Mouse (Mus musculus) olfactory bulb, adult 2 months (tissue): Measurements from ENCODE around the gene Hdac4. TPM values are rescaled to one million over a fixed set of nuclear protein-coding genes. Genes with fewer than 3 reads are reported as not detected.

ENCODE experiments used
- H3K27ac ChIP-seq: fragments of 200-500 bp; 2 replicates; pipeline ENCODE4 v1.5.1; 2012; ENCODE audit warnings: low read depth, low read length; ENCODE audit not compliant: insufficient read depth
- H3K4me1 ChIP-seq: fragments of 200-500 bp; 2 replicates; pipeline ENCODE4 v1.6.1; 2012; ENCODE audit warnings: low read length; ENCODE audit not compliant: control insufficient read depth, insufficient read depth
- H3K4me3 ChIP-seq: fragments of 200-500 bp; 2 replicates; pipeline ENCODE4 v1.5.1; 2012; ENCODE audit warnings: mild to moderate bottlenecking, low read depth, low read length, moderate library complexity; ENCODE audit not compliant: insufficient read depth
- CTCF ChIP-seq: fragments of 200-500 bp; IDR thresholded peaks from 2 replicates; pipeline ENCODE4 v1.5.1; 2012; ENCODE audit warnings: low read depth, mild to moderate bottlenecking, low read length, moderate library complexity; ENCODE audit not compliant: insufficient read depth
- POLR2A ChIP-seq: fragments of 200-500 bp; IDR thresholded peaks from 2 replicates; pipeline ENCODE4 v1.6.1; 2012; ENCODE audit warnings: mild to moderate bottlenecking, low read depth, low read length, moderate library complexity; ENCODE audit not compliant: insufficient read depth
- WGBS: fragments of 180-500 bp; shearing (Covaris S2); methylation state at CpG from one replicate; pipeline ENCODE4 v1.1.7; 2018; 5-methylcytosine and 5-hydroxymethylcytosine counted together
- polyA plus RNA-seq: library from polyadenylated mRNA; stranded (reverse); fragments of >200 nt; gene quantifications from 2 replicates; pipeline ENCODE4 v1.2.4, GENCODE M21; 2012; ENCODE audit warnings: low replicate concordance; ENCODE audit not compliant: missing spikeins, insufficient read depth, insufficient read length

Gene Hdac4
- polyA plus RNA-seq, 1 experiment, result not detected

- Histone ChIP-seq H3K4me1 (peaks cover 22% of the 10 kb centered on the region), H3K27ac (peak overlapping the region; percentile 7; the same call in 1 of the 2 replicates), H3K4me3 (no peak overlapping the region)
- WGBS, result 44% methylated on average over 3 of the region's 3 CpGs
- TF ChIP-seq POLR2A (no peak), CTCF (no peak)
Observed at GRCm38 (mm10) chr1:91942031-91942430, 253.5 kb downstream of the Hdac4 start.

- no peak overlapping the region for H3K27ac ChIP-seq
- 100% methylated on average over 1 of the region's 1 CpGs for WGBS
- peaks cover 22% of the 10 kb centered on the region for H3K4me1 ChIP-seq
- TF ChIP-seq POLR2A (no peak), CTCF (no peak)
- H3K4me3 ChIP-seq, result no peak overlapping the region
Observed at GRCm38 (mm10) chr1:91941094-91941493, 254.4 kb downstream of the Hdac4 start.

- 85% methylated on average over 3 of the region's 3 CpGs for WGBS
- H3K4me1 ChIP-seq, result peaks cover 2% of the 10 kb centered on the region; the same call in 1 of the 2 replicates
- no peak for TF ChIP-seq POLR2A
- no peak for TF ChIP-seq CTCF
- H3K4me3 ChIP-seq, result no peak overlapping the region
- H3K27ac ChIP-seq, result no peak overlapping the region
Observed at GRCm38 (mm10) chr1:91935171-91935570, 260.3 kb downstream of the Hdac4 start.

GRCm38 (mm10) chr1:91933681-91934080 is 261.8 kb downstream of the Hdac4 start:
- no peak for TF ChIP-seq POLR2A
- TF ChIP-seq CTCF, result no peak
- 72% methylated on average over 8 of the region's 8 CpGs for WGBS
- Histone ChIP-seq H3K4me3 (no peak overlapping the region), H3K4me1 (peaks cover 2% of the 10 kb centered on the region; the same call in 1 of the 2 replicates), H3K27ac (no peak overlapping the region)

- no peak overlapping the region for H3K4me3 ChIP-seq
- TF ChIP-seq POLR2A (no peak), CTCF (no peak)
- WGBS, result 88% methylated on average over 12 of the region's 12 CpGs
- no peaks in the 10 kb centered on the region for H3K4me1 ChIP-seq
- H3K27ac ChIP-seq, result no peak overlapping the region
Observed at GRCm38 (mm10) chr1:91932221-91932620, 263.3 kb downstream of the Hdac4 start.

- TF ChIP-seq POLR2A (no peak), CTCF (no peak)
- no peaks in the 10 kb centered on the region for H3K4me1 ChIP-seq
- WGBS, result 45% methylated on average over 3 of the region's 3 CpGs
Observed at GRCm38 (mm10) chr1:91931786-91932185, 263.7 kb downstream of the Hdac4 start.

GRCm38 (mm10) chr1:91931196-91931595 is 264.3 kb downstream of the Hdac4 start:
- TF ChIP-seq POLR2A (no peak), CTCF (no peak)
- WGBS, result 92% methylated on average over 10 of the region's 10 CpGs

More at GRCm38 (mm10) chr1:91931786-91932185, 263.7 kb downstream of the Hdac4 start:
- Histone ChIP-seq H3K4me3 (no peak overlapping the region), H3K27ac (no peak overlapping the region)

GRCm38 (mm10) chr1:91929051-91929450 is 266.4 kb downstream of the Hdac4 start:
- 86% methylated on average over 13 of the region's 13 CpGs for WGBS
- TF ChIP-seq POLR2A (no peak), CTCF (no peak)
- no peak overlapping the region for H3K4me3 ChIP-seq

More at GRCm38 (mm10) chr1:91931196-91931595, 264.3 kb downstream of the Hdac4 start:
- no peak overlapping the region for H3K27ac ChIP-seq
- no peak overlapping the region for H3K4me3 ChIP-seq
- H3K4me1 ChIP-seq, result no peaks in the 10 kb centered on the region

GRCm38 (mm10) chr1:91927536-91928315 is 267.8 kb downstream of the Hdac4 start:
- Histone ChIP-seq H3K27ac (no peak overlapping the region), H3K4me3 (no peak overlapping the region), H3K4me1 (no peaks in the 10 kb centered on the region)
- TF ChIP-seq CTCF, result no peak
- TF ChIP-seq POLR2A, result no peak
- WGBS, result 85% methylated on average over 10 of the region's 10 CpGs

More at GRCm38 (mm10) chr1:91929051-91929450, 266.4 kb downstream of the Hdac4 start:
- no peak overlapping the region for H3K27ac ChIP-seq
- no peaks in the 10 kb centered on the region for H3K4me1 ChIP-seq
